9 mouse cellular contexts compared by ENCODE assay signal in genomic region chr16:30827901-30828608, GRCm38 (mm10).
DNase-seq lines count a peak whose midpoint lies in the region; ATAC-seq and TF ChIP-seq lines count a peak whose summit lies in the region.
"Had no signal": no experiment of that assay in that cellular context is flagged by ENCODE, and none has a peak within 500 bp of the region (broad histone marks: within the 10 kb centered on the region; RNA-seq: fewer than 3 reads in every experiment).

No protein-coding gene starts in this region.

- H3K4me1 ChIP-seq in heart, embryonic 12.5 days (replicated peaks), result peaks cover 29% of the 10 kb centered on the region
- peaks cover 15% of the 10 kb centered on the region for H3K4me1 ChIP-seq in liver, postnatal 0 days (ENCODE audit: insufficient read depth)
- no peaks in the 10 kb centered on the region for H3K4me1 ChIP-seq in midbrain, embryonic 13.5 days (replicated peaks)

- H3K9ac ChIP-seq in heart, embryonic 12.5 days, result no peak overlapping the region
- H3K9ac ChIP-seq in liver, postnatal 0 days (replicated peaks), result no peak overlapping the region
- no peak overlapping the region for H3K9ac ChIP-seq in midbrain, embryonic 13.5 days (replicated peaks)
- H3K9ac ChIP-seq: liver, embryonic 13.5 days had no signal

- no peak overlapping the region for H3K4me2 ChIP-seq in heart, embryonic 12.5 days
- no peak overlapping the region for H3K4me2 ChIP-seq in liver, postnatal 0 days (ENCODE audit: low read depth, low read length)
- no peak overlapping the region for H3K4me2 ChIP-seq in midbrain, embryonic 13.5 days (replicated peaks)
- H3K4me2 ChIP-seq: liver, embryonic 13.5 days had no signal

- no peaks in the 10 kb centered on the region for H3K27me3 ChIP-seq in heart, embryonic 12.5 days (replicated peaks)
- no peaks in the 10 kb centered on the region for H3K27me3 ChIP-seq in liver, postnatal 0 days (ENCODE audit: insufficient read depth, low read length)
- H3K27me3 ChIP-seq in midbrain, embryonic 13.5 days, result no peaks in the 10 kb centered on the region
- H3K27me3 ChIP-seq: liver, embryonic 13.5 days had no signal

- 56% methylated on average over 9 of the region's 9 CpGs for WGBS in heart, embryonic 12.5 days
- 59% methylated on average over 9 of the region's 9 CpGs for WGBS in liver, postnatal 0 days (ENCODE audit: insufficient replicate concordance)
- 90% methylated on average over 9 of the region's 9 CpGs for WGBS in midbrain, embryonic 13.5 days

- no peaks in the 10 kb centered on the region for H3K36me3 ChIP-seq in heart, embryonic 12.5 days
- no peaks in the 10 kb centered on the region for H3K36me3 ChIP-seq in liver, postnatal 0 days (replicated peaks; ENCODE audit: insufficient read depth, low read length)
- no peaks in the 10 kb centered on the region for H3K36me3 ChIP-seq in midbrain, embryonic 13.5 days
- H3K36me3 ChIP-seq: liver, embryonic 13.5 days had no signal

- peak; percentile 52 for DNase-seq in urinary bladder, postnatal 25 days (ENCODE audit: low spot score)
- DNase-seq in urinary bladder, adult 2 months (ENCODE audit: low spot score), result no peak
- peak; percentile 42 for DNase-seq in liver, postnatal 0 days
- no peak for DNase-seq in layer of hippocampus, adult 18-20 months (ENCODE audit: low spot score in 2 of 2)
- DNase-seq in cerebellum, adult 11-12 months, result no peak
- DNase-seq: liver, embryonic 13.5 days had no signal

- peak; percentile 67 for TF ChIP-seq EP300 in liver, postnatal 0 days (IDR thresholded peaks at IDR 0.05; ENCODE audit: low read depth)

- H3K4me3 ChIP-seq in heart, embryonic 12.5 days, result no peak overlapping the region
- H3K4me3 ChIP-seq in liver, postnatal 0 days (ENCODE audit: low read depth, low read length), result no peak overlapping the region
- H3K4me3 ChIP-seq in midbrain, embryonic 13.5 days (replicated peaks), result no peak overlapping the region
- H3K4me3 ChIP-seq: liver, embryonic 13.5 days had no signal

- peak overlapping the region; percentile 74; the same call in 1 of the 2 replicates for H3K27ac ChIP-seq in heart, embryonic 12.5 days (ENCODE audit: poor library complexity, severe bottlenecking)
- peak overlapping the region; percentile 80 for H3K27ac ChIP-seq in liver, postnatal 0 days (ENCODE audit: low read depth)
- no peak overlapping the region for H3K27ac ChIP-seq in midbrain, embryonic 13.5 days
- H3K27ac ChIP-seq: liver, embryonic 13.5 days had no signal

- ATAC-seq in heart, embryonic 12.5 days (ENCODE audit: insufficient number of reproducible peaks, low FRiP score), result no peak
- ATAC-seq in liver, postnatal 0 days, result peak; percentile 91
- ATAC-seq in activated CD4-positive, CD25-positive, alpha-beta regulatory T cell, adult 4 months, result no peak
- no peak for ATAC-seq in midbrain, embryonic 13.5 days

- TF ChIP-seq CTCF in liver, postnatal 0 days (IDR thresholded peaks at IDR 0.05; ENCODE audit: low read depth), result no peak

- H3K9me3 ChIP-seq in heart, embryonic 12.5 days (replicated peaks), result peaks cover 5% of the 10 kb centered on the region
- H3K9me3 ChIP-seq in liver, postnatal 0 days (ENCODE audit: low read length), result no peaks in the 10 kb centered on the region
- H3K9me3 ChIP-seq in midbrain, embryonic 13.5 days, result 0 out of 2 replicates have a peak, but pooled peaks cover 3% of the 10 kb centered on the region
- H3K9me3 ChIP-seq: liver, embryonic 13.5 days had no signal

Comparison
In these comparisons a context has a peak if more than half of its experiments do, and no peak if none do; other contexts are left out.
1. DNase-seq: peak in urinary bladder, postnatal 25 days (single experiment) and liver, postnatal 0 days (single experiment); none in urinary bladder, adult 2 months (single experiment), layer of hippocampus, adult 18-20 months (0 of 2) and cerebellum, adult 11-12 months (single experiment).